Mouse (Mus musculus) macrophage (primary cell): ENCODE measurements around the gene Cmpk2. TPM values are rescaled to one million over a fixed set of nuclear protein-coding genes. Genes with fewer than 3 reads are reported as not detected.
"Not testable (repeated sequence)": the region's sequence is repeated elsewhere in the genome, so short reads cannot be mapped to it uniquely, and the experiment has no call there.

Experiments used
- H3K27ac ChIP-seq: fragments of 350-480 bp; formaldehyde crosslinking; 2 replicates; pipeline ENCODE4 v1.9.0; 2021
- H3K36me3 ChIP-seq: fragments of 350-480 bp; formaldehyde crosslinking; 2 replicates; pipeline ENCODE4 v1.9.0; 2021; ENCODE audit errors: inconsistent target
- H3K4me3 ChIP-seq: fragments of 350-480 bp; formaldehyde crosslinking; 2 replicates; pipeline ENCODE4 v1.9.0; 2021; ENCODE audit errors: inconsistent target
- H3K79me2 ChIP-seq: fragments of 350-480 bp; formaldehyde crosslinking; 2 replicates; pipeline ENCODE4 v1.9.0; 2021; ENCODE audit errors: inconsistent target
- WGBS: methylation state at CpG from one replicate; pipeline ENCODE4 v1.1.7; 2026; ENCODE audit warnings: inconsistent platforms; ENCODE audit not compliant: missing documents; 5-methylcytosine and 5-hydroxymethylcytosine counted together
- polyA plus RNA-seq: library from polyadenylated mRNA; stranded (reverse); fragments of 250-400 nt; gene quantifications from 3 replicates; pipeline ENCODE4 v1.2.4, GENCODE M21; 2018; ENCODE audit warnings: inconsistent platforms
- total RNA-seq, 78 experiments: library from RNA; depleted of rRNA; stranded (reverse); fragments of 250-400 nt; gene quantifications; 1 replicate in 9 of 78; 2 replicates in 24 of 78; 3 replicates in 43 of 78; 4 replicates in 2 of 78; pipeline ENCODE4 v1.2.4; 2018; ENCODE audit warnings: inconsistent platforms in 56 of 78

Gene Cmpk2
- total RNA-seq (2018; cell fraction: chromatin; rRNA removed): 1,000 to 10,000 TPM in 3 of 26 experiments, 100 to 1,000 TPM in 13, 10 to 100 TPM in 10; 40.1 to 3,121 (median 497) TPM
- total RNA-seq (2018; cell fraction: cytosol; rRNA removed): 1,000 to 10,000 TPM in 3 of 26 experiments, 100 to 1,000 TPM in 13, 10 to 100 TPM in 10; 54.4 to 1,473 (median 572) TPM
- 1,000 to 10,000 TPM in 11 of 26 experiments, 100 to 1,000 TPM in 11, 10 to 100 TPM in 4; 40.4 to 2,232 (median 879) TPM for total RNA-seq (2018; cell fraction: nucleus; rRNA removed)
- polyA plus RNA-seq: 35.1 to 152 TPM (median 40.8 TPM) in 3 replicates

DNA sequence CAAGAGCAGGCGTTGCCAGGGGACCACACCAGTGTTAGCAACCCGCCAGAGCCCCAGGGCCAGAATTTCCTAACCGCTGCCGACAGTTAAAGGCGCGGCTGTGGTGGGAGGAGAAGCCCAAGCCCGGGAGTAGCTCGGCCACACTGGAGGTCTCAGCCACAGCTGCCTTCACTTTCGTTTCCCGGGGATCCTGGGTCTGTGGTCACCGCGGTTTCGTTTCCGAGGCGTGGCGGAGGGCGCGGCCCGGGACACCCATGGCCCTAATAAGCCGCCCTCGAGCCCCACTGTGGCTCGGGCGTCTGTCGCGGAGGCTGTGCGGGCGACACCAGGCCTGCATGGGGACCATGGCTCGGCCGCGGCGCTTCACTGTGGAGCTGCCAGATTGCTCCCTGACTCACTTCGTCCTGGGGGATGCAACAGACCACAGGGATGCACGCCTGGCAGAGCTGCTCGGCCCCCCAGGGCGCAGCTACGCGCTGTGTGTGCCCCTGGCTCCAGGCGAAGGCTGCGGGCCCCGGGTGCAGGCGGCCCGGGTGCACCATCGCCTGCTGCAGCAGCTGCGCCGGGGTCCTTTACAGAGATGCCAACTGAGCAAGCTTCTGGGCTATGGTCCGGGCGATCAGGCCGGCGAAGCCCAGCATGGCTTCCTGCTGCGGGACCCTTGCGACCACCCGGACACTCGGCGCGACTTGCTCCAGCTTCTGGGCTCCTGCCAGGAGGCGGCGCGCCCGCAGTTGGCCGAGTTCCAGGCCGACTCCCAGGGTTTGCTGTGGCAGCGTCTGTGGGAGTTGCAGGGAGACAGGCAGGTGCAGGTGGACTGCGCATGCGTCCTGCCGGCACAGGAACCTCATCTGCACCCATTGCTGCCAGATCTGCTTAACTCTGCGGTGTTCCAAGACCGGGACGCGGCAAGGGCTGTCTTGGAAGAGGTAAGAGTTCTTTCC, at the start of gene Cmpk2:
Gene Cmpk2, plus strand, starts transcription at position 107 of the 944 bp plus-strand sequence.
- H3K4me3 ChIP-seq: peak within 1 kb of the TSS; percentile 81
- peaks cover 41% of the 10 kb centered on the region for H3K79me2 ChIP-seq
- peaks cover 37% of the 10 kb centered on the region for H3K36me3 ChIP-seq
- WGBS: under 1% methylated on average over 61 of the region's 69 CpGs
- H3K27ac ChIP-seq: peak within 1 kb of the TSS; percentile 59

DNA sequence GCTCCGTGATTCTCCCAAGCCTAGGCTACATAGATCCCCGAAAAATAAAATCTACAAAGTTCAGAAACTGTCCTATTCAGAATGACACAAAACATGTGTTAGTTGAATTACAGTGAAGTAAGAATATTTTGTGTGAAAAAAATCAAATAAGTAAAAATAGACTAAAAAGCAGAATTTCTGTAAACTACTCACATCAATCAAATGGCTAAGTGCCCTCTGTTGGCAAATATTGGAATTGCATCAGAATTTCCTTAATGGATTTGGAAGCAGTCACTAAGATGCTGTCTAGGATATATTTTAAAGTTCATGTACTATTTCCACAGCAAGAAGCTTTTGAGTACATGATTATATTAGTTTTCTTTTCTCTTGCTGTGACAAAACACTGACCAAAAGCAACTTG, 44.2 kb upstream of the Cmpk2 start:
- no peak overlapping the region for H3K27ac ChIP-seq

DNA sequence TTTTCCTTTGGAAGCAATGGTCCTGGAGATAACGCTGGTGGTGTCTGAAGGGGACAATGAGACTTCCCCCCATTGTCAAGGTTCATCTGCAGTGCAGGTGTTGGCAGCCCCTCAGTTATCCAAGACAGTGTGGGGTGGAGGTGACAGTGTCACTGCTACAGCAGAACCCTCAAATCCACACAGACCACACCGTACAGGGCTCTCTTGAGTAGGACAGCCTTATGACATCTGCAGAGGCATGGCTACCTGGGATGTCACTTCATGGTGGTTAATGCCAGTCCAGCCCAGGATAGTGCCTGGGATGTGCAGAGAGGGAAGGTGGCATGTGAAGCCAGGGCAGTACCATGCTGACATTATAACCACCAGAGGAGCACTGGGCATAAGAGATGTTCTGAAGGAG, 40.2 kb upstream of the Cmpk2 start:
- H3K36me3 ChIP-seq, H3K79me2 ChIP-seq, H3K27ac ChIP-seq, H3K4me3 ChIP-seq: not testable (repeated sequence)
- 100% methylated on average over 1 of the region's 2 CpGs for WGBS

More for the DNA sequence above, 44.2 kb upstream of the Cmpk2 start:
- no peaks in the 10 kb centered on the region for H3K79me2 ChIP-seq
- 88% methylated on average over 2 of the region's 2 CpGs for WGBS
- H3K36me3 ChIP-seq: no peaks in the 10 kb centered on the region
- no peak overlapping the region for H3K4me3 ChIP-seq

DNA sequence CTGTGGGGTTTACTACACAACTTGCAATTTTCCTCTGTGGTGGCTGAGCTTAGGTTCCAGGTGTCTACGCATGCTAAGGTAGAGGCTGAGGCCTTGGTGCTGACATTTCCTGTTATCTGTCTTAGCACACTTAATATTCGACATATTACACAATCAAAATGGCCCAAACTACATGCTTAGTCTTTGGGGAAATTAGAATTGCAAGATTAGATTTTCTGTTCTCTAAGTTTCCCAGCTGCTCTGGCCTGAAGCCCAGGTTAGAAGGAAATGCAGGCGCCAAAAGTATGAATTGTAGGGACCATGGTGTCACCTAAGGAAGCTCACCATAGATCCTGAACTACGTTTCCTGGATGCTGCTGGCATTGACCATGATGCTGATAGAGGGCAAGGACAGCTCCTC, 32.7 kb upstream of the Cmpk2 start:
- H3K4me3 ChIP-seq: no peak overlapping the region
- WGBS: 52% methylated on average over 4 of the region's 4 CpGs
- H3K36me3 ChIP-seq: no peaks in the 10 kb centered on the region
- H3K79me2 ChIP-seq: no peaks in the 10 kb centered on the region
- no peak overlapping the region for H3K27ac ChIP-seq

DNA sequence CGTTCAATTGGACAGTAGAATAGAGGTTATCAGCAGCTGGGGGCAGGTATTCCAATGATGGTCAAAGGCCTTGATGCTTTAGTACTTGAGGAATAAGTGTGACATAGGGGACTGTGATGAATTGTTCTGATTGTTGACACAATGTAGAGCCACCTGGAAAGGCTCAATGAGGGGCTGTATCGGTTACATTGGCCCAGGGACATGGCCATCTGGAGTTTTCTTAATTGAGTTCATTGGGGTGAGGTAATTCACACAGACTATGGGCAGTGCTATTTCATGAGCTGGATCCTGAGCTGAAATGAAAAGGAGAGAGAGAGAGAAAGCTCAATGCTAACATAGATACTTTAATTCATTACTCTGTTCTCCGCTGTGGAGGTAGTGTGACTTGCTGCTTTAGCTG, 31.1 kb upstream of the Cmpk2 start:
- 98% methylated on average over 3 of the region's 3 CpGs for WGBS
- Histone ChIP-seq H3K4me3 (no peak overlapping the region), H3K36me3 (no peaks in the 10 kb centered on the region), H3K27ac (no peak overlapping the region), H3K79me2 (no peaks in the 10 kb centered on the region)

DNA sequence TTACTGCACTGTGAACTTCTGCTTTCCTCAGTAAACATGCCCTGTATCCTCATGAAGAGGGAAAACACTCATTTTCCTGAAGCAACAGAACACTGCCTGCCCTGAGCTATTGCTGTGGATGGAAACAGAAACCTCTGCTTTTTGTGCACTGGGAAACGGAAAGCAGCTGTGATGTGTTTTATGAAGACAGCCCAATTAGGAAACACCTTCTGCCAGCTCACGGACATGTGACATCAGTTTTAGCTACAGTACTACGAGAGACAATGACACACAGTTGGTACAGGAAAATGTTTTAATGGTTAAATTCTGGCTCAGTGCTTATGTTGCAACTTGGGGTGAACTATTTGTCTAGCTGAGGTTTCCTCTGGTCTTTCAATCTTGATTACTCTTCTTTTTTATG, 29.6 kb upstream of the Cmpk2 start:
- Histone ChIP-seq H3K4me3 (no peak overlapping the region), H3K36me3 (peaks cover 5% of the 10 kb centered on the region), H3K27ac (peak overlapping the region; percentile 29), H3K79me2 (no peaks in the 10 kb centered on the region)
- 5% methylated on average over 3 of the region's 3 CpGs for WGBS

DNA sequence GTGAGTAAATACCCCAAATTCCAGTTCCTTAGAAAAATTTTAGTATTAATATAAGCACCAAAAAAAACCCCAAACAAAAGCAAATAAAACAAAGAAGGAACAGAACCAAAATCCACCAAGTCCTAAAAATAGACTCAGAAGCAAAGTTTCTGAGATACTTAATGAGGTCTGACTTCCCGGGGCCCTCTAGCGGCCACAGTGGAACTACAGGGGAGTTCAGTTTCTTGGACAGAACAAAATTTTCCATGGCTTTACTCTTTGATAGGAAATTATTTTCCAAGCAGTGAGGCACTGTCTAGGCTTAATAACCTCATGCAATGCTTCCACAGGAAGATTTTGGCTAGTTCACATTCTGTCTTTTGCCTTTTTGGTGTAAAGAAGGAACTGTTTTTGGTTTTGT, 24.9 kb upstream of the Cmpk2 start:
- Histone ChIP-seq H3K4me3 (no peak overlapping the region), H3K36me3 (peaks cover 52% of the 10 kb centered on the region), H3K27ac (no peak overlapping the region), H3K79me2 (no peaks in the 10 kb centered on the region)
- WGBS: 0% methylated on average over 2 of the region's 2 CpGs

DNA sequence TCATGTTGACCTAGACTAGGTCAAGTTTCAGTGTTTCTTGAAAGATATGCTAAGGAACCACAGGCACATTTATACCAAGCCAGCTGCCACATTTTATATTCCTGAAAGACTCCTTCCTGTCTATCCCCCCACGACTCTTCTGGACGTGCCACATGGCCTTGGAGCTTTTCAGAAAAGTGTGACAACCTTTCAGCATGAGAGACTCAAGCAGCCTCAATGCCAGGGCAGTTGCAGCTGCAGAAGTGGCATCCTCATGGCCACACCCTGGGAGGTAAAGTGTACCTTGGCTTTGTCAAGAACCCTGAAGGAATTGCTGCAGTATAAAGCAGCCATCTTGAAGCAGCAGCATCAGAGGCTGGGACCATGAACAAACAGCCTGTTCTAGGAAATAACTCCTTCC, 24.5 kb upstream of the Cmpk2 start:
- 89% methylated on average over 2 of the region's 2 CpGs for WGBS
- Histone ChIP-seq H3K36me3 (peaks cover 56% of the 10 kb centered on the region), H3K27ac (no peak overlapping the region), H3K79me2 (no peaks in the 10 kb centered on the region), H3K4me3 (no peak overlapping the region)

DNA sequence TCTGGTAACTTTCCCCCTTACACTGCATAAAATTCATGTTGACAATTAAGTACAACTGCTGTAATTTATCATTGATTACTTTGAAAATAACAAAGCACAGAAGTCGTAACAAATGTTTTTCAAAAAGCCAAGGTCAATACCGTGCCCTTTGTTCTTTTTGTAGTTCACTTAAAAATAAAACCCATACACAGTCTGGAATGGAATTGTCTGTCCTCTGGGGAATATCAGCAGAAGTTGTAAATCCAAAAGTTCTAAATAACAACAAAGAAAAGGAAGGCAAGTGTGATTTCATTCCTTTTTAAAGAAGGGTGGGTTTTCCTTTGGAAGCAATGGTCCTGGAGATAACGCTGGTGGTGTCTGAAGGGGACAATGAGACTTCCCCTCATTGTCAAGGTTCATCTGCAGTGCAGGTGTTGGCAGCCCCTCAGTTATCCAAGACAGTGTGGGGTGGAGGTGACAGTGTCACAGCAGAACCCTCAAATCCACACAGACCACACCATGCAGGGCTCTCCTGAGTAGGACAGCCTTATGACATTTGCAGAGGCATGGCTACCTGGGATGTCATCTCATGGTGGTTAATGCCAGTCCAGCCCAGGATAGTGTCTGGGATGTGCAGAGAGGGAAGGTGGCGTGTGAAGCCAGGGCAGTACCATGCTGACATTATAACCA, 22.5 kb upstream of the Cmpk2 start:
- Histone ChIP-seq H3K4me3 (no peak overlapping the region), H3K27ac (no peak overlapping the region), H3K79me2 (peaks cover 7% of the 10 kb centered on the region; the same call in 1 of the 2 replicates), H3K36me3 (peaks cover 76% of the 10 kb centered on the region)
- 91% methylated on average over 3 of the region's 4 CpGs for WGBS

DNA sequence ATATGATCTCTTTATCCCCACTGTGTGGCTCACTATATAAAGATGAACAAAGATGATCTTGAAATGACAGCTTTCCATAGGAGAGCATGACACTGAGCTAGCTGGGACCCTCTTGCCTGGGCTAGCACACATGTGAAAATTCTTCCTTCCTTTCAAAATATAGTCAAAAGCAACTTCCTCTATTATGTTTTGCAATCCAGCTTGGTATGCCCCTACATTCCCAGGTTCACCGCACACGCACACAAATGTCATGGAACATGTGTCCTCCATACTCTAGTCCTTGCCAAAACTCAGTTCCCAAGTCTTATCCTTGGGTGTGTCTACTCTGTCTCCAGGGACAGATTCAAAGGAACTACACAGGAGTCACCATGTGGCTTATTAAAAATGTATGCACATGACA, 19.5 kb upstream of the Cmpk2 start:
- Histone ChIP-seq H3K36me3 (peaks cover 80% of the 10 kb centered on the region), H3K4me3 (no peak overlapping the region)
- 64% methylated on average over 2 of the region's 2 CpGs for WGBS

DNA sequence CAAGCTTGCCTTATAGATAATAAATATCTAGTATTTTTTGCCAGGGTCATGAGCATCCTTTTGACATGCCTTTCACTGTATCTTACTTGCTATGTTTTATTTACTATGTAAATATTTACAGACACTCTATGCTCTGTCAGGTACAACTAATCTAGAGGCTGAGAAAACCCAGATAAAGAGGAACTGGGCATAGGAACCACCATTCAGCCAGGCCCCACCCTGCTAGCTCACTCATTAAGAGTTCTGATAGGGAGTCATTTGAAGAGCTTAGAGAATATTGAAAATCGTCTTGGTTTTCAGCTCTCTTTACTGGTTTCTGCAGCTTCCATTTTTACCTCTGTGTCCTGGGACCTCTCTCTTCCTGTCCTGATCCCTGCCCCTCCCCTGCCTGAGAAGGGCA, 17.9 kb upstream of the Cmpk2 start:
- Histone ChIP-seq H3K36me3 (peaks cover 70% of the 10 kb centered on the region), H3K27ac (no peak overlapping the region), H3K4me3 (no peak overlapping the region), H3K79me2 (peaks cover 53% of the 10 kb centered on the region)
- WGBS: 8% methylated on average over 1 of the region's 1 CpGs

More for the DNA sequence above, 19.5 kb upstream of the Cmpk2 start:
- Histone ChIP-seq H3K79me2 (peaks cover 36% of the 10 kb centered on the region), H3K27ac (no peak overlapping the region)

DNA sequence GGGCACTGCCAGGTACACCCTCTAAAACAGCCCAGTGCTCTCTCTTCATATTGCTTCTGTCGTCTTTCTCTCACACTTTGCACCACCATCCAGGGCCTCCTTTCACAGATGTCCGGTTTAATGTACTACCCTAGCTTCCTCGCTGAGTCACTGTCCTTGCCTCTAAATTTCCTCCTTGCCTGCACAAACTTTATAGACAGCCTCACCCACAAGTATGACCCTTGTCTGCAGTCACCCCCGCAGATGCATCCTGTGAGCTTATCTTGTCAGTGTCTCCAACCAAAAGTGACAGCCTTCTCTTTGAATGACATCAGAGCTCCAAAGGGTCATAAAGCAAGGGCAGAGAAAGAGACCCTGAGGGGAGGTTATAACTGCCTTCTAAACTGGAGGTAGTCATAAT, 16.1 kb upstream of the Cmpk2 start:
- Histone ChIP-seq H3K27ac (no peak overlapping the region), H3K36me3 (peaks cover 52% of the 10 kb centered on the region), H3K4me3 (peak overlapping the region; percentile 77; the same call in 1 of the 2 replicates), H3K79me2 (peaks cover 55% of the 10 kb centered on the region)
- 14% methylated on average over 4 of the region's 4 CpGs for WGBS

DNA sequence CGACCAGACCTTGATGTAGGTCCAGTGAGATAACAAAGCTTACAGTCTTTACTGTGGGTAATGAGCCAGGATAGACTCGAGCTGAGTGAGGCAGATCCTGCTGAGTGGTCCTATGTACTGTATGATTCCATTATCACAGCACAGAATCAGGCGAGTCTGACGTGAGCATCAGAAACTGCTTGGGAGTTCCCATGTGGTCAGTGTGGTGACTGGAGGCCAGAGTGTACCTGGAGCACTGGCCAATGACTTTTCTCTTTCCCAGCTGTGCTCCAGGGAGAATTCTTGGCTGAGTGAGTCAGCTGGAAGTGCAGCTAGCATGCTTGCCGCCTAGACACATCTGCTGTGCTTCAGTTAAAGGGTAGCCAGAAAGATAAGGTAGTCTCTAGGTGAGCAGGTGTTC, 14.3 kb upstream of the Cmpk2 start:
- peaks cover 35% of the 10 kb centered on the region for H3K36me3 ChIP-seq
- 49% methylated on average over 5 of the region's 5 CpGs for WGBS
- no peak overlapping the region for H3K27ac ChIP-seq
- H3K4me3 ChIP-seq: peak overlapping the region; percentile 77
- H3K79me2 ChIP-seq: peaks cover 55% of the 10 kb centered on the region

DNA sequence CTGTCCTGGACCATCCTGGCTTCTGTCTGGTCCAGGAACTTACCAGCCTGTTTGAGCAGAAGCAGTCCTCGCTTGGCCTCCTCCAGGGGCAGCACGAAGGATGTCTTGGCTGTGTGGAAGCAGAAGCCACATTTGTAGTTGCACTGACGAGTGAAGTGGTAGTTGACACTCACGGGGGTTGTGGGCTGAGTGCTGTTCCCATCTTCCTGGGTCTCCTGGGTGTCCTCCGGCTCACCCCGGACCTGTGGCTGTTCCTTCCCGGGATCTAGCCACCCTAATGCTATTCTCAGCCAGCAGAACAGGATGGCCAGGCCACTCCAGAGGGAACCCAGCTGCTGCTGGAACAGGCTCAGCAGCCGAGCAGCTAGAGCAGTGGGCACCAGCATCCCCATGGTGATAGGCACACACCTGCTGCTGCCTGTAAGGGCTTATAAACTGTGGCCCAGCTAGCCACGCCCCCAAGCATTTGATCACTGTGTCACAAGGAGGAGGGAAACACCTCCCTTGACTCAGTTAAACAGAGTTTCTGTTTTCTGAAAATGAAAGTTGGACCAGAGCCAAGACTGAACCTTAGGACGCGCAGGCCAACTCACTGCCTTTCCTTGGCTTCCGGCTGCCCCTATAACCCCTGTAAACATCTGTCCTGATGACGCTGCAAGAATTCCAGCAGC, 12.8 kb upstream of the Cmpk2 start, which contains the start of gene Rsad2:
Gene Rsad2, minus strand, starts transcription at position 425 of the 671 bp plus-strand sequence.
- WGBS: 20% methylated on average over 13 of the region's 13 CpGs
- H3K4me3 ChIP-seq: peak within 1 kb of the TSS; percentile 77
- H3K27ac ChIP-seq: peak within 1 kb of the TSS; percentile 66
- peaks cover 20% of the 10 kb centered on the region for H3K36me3 ChIP-seq
- peaks cover 52% of the 10 kb centered on the region for H3K79me2 ChIP-seq
